Mouse (Mus musculus) heart, embryonic 16.5 days (tissue): ENCODE measurements around the gene Sptbn4. TPM values are rescaled to one million over a fixed set of nuclear protein-coding genes. Genes with fewer than 3 reads are reported as not detected.

Experiments
- ATAC-seq: fragments of 200-750 bp; cut with Nextera tagmentation; replicated peaks from 2 replicates; pipeline ENCODE4 v1.8.0; 2017; ENCODE audit warnings: moderate number of reproducible peaks; ENCODE audit not compliant: insufficient read depth, low FRiP score; ENCODE audit errors: extremely low read depth
- H3K27ac ChIP-seq: fragments of 300-500 bp; sonication (generic); 2 replicates; pipeline ENCODE4 v1.5.1; 2014; ENCODE audit warnings: mild to moderate bottlenecking, low read length, control low read depth, moderate library complexity
- H3K27me3 ChIP-seq: fragments of 300-500 bp; sonication (generic); 2 replicates; pipeline ENCODE4 v1.6.1; 2014; ENCODE audit warnings: low read length, mixed read lengths; ENCODE audit not compliant: control insufficient read depth, insufficient read depth
- H3K36me3 ChIP-seq: fragments of 300-500 bp; sonication (generic); 2 replicates; pipeline ENCODE4 v1.6.1; 2014; ENCODE audit not compliant: control insufficient read depth, insufficient read depth
- H3K4me1 ChIP-seq: fragments of 300-500 bp; sonication (generic); 2 replicates; pipeline ENCODE4 v1.6.1; 2014; ENCODE audit warnings: low read length, mixed read lengths; ENCODE audit not compliant: control insufficient read depth, insufficient read depth
- H3K4me2 ChIP-seq: fragments of 300-500 bp; sonication (generic); 2 replicates; pipeline ENCODE4 v1.6.1; 2014; ENCODE audit warnings: low read depth, mild to moderate bottlenecking, control low read depth, low read length
- H3K4me3 ChIP-seq: fragments of 300-500 bp; sonication (generic); 2 replicates; pipeline ENCODE4 v1.5.1; 2014; ENCODE audit warnings: mild to moderate bottlenecking, control low read depth, low read length
- H3K9ac ChIP-seq: fragments of 300-500 bp; sonication (generic); 2 replicates; pipeline ENCODE4 v1.6.1; 2014; ENCODE audit warnings: low read length, control low read depth
- H3K9me3 ChIP-seq: fragments of 300-500 bp; sonication (generic); replicated peaks from 2 replicates; pipeline ENCODE4 v1.6.1; 2016; ENCODE audit warnings: low read length; ENCODE audit not compliant: control insufficient read depth
- WGBS: fragments of 180-500 bp; shearing (Covaris S2); extraction: QIAGEN DNeasy Blood & Tissue Kit; methylation state at CpG from one replicate; pipeline ENCODE4 v1.1.7; 2014; 5-methylcytosine and 5-hydroxymethylcytosine counted together
- polyA plus RNA-seq: library from polyadenylated mRNA; unstranded; fragments of >200 nt; fragmentation: Nextera tagmentation; extraction: Ambion mirVana; gene quantifications from 2 replicates; pipeline ENCODE4 v1.2.1, GENCODE M21; 2015

Sptbn4 gene
- polyA plus RNA-seq, 1 experiment from 2014 or later: 0.43 TPM

- ATAC-seq: no peak
Observed at GRCm38 (mm10) chr7:27367976-27368375, 79.5 kb downstream of the Sptbn4 start.

GRCm38 (mm10) chr7:27366082-27366844 is 81.2 kb downstream of the Sptbn4 start:
- Histone ChIP-seq H3K9me3 (peaks cover 9% of the 10 kb centered on the region), H3K4me1 (peaks cover 3% of the 10 kb centered on the region; the same call in 1 of the 2 replicates), H3K4me3 (no peak overlapping the region), H3K27ac (no peak overlapping the region), H3K27me3 (peaks cover 87% of the 10 kb centered on the region), H3K9ac (no peak overlapping the region), H3K36me3 (no peaks in the 10 kb centered on the region), H3K4me2 (no peak overlapping the region)
- WGBS: 37% methylated on average over 21 of the region's 21 CpGs
- ATAC-seq: no peak

More at GRCm38 (mm10) chr7:27367976-27368375, 79.5 kb downstream of the Sptbn4 start:
- H3K9me3 ChIP-seq: peaks cover 9% of the 10 kb centered on the region
- 14% methylated on average over 11 of the region's 11 CpGs for WGBS
- H3K4me2 ChIP-seq: no peak overlapping the region
- H3K4me3 ChIP-seq: no peak overlapping the region
- no peaks in the 10 kb centered on the region for H3K36me3 ChIP-seq
- H3K27ac ChIP-seq: no peak overlapping the region
- H3K27me3 ChIP-seq: peaks cover 97% of the 10 kb centered on the region
- H3K9ac ChIP-seq: no peak overlapping the region
- H3K4me1 ChIP-seq: peaks cover 6% of the 10 kb centered on the region; the same call in 1 of the 2 replicates

GRCm38 (mm10) chr7:27364379-27364778 is 83.1 kb downstream of the Sptbn4 start:
- H3K9ac ChIP-seq: no peak overlapping the region
- peak overlapping the region; percentile 1; the same call in 1 of the 2 replicates for H3K4me3 ChIP-seq

GRCm38 (mm10) chr7:27361283-27361946 is 86.1 kb downstream of the Sptbn4 start:
- peak; percentile 94 for ATAC-seq
- WGBS: 1% methylated on average over 52 of the region's 52 CpGs
- peak overlapping the region; percentile 88 for H3K4me2 ChIP-seq

More at GRCm38 (mm10) chr7:27364379-27364778, 83.1 kb downstream of the Sptbn4 start:
- Histone ChIP-seq H3K36me3 (no peaks in the 10 kb centered on the region), H3K9me3 (no peaks in the 10 kb centered on the region), H3K4me2 (no peak overlapping the region), H3K27me3 (peaks cover 70% of the 10 kb centered on the region), H3K4me1 (peaks cover 6% of the 10 kb centered on the region; the same call in 1 of the 2 replicates), H3K27ac (no peak overlapping the region)
- ATAC-seq: no peak
- WGBS: 6% methylated on average over 29 of the region's 29 CpGs

GRCm38 (mm10) chr7:27360749-27361148 is 86.7 kb downstream of the Sptbn4 start:
- peaks cover 34% of the 10 kb centered on the region for H3K27me3 ChIP-seq
- H3K36me3 ChIP-seq: no peaks in the 10 kb centered on the region
- no peaks in the 10 kb centered on the region for H3K9me3 ChIP-seq
- H3K4me3 ChIP-seq: peak overlapping the region; percentile 33
- peak overlapping the region; percentile 88 for H3K4me2 ChIP-seq
- peaks cover 15% of the 10 kb centered on the region; the same call in 1 of the 2 replicates for H3K4me1 ChIP-seq
- no peak overlapping the region for H3K9ac ChIP-seq
- ATAC-seq: no peak
- H3K27ac ChIP-seq: no peak overlapping the region
- WGBS: 53% methylated on average over 6 of the region's 6 CpGs

More at GRCm38 (mm10) chr7:27361283-27361946, 86.1 kb downstream of the Sptbn4 start:
- Histone ChIP-seq H3K9me3 (no peaks in the 10 kb centered on the region), H3K4me1 (peaks cover 15% of the 10 kb centered on the region; the same call in 1 of the 2 replicates), H3K4me3 (peak overlapping the region; percentile 56), H3K27me3 (peaks cover 41% of the 10 kb centered on the region), H3K36me3 (no peaks in the 10 kb centered on the region), H3K27ac (no peak overlapping the region), H3K9ac (peak overlapping the region; percentile 73)

GRCm38 (mm10) chr7:27359706-27360358 is 87.7 kb downstream of the Sptbn4 start:
- peaks cover 25% of the 10 kb centered on the region for H3K27me3 ChIP-seq
- no peak overlapping the region for H3K9ac ChIP-seq
- H3K27ac ChIP-seq: no peak overlapping the region
- H3K9me3 ChIP-seq: no peaks in the 10 kb centered on the region
- H3K4me2 ChIP-seq: no peak overlapping the region
- ATAC-seq: no peak
- H3K4me1 ChIP-seq: peaks cover 15% of the 10 kb centered on the region; the same call in 1 of the 2 replicates
- H3K4me3 ChIP-seq: no peak overlapping the region
- no peaks in the 10 kb centered on the region for H3K36me3 ChIP-seq
- 87% methylated on average over 9 of the region's 9 CpGs for WGBS

GRCm38 (mm10) chr7:27359162-27359561 is 88.3 kb downstream of the Sptbn4 start:
- WGBS: 66% methylated on average over 2 of the region's 2 CpGs

GRCm38 (mm10) chr7:27357595-27357978 is 89.9 kb downstream of the Sptbn4 start:
- ATAC-seq: no peak
- peaks cover 5% of the 10 kb centered on the region; the same call in 1 of the 2 replicates for H3K27me3 ChIP-seq
- WGBS: 24% methylated on average over 3 of the region's 3 CpGs
- H3K9me3 ChIP-seq: no peaks in the 10 kb centered on the region
- peak overlapping the region; percentile 78 for H3K4me3 ChIP-seq
- H3K36me3 ChIP-seq: no peaks in the 10 kb centered on the region
- peak overlapping the region; percentile 91 for H3K4me2 ChIP-seq
- H3K4me1 ChIP-seq: peaks cover 17% of the 10 kb centered on the region
- peak overlapping the region; percentile 75; the same call in 1 of the 2 replicates for H3K27ac ChIP-seq
- no peak overlapping the region for H3K9ac ChIP-seq

More at GRCm38 (mm10) chr7:27359162-27359561, 88.3 kb downstream of the Sptbn4 start:
- no peak for ATAC-seq
- Histone ChIP-seq H3K9me3 (no peaks in the 10 kb centered on the region), H3K4me2 (no peak overlapping the region), H3K9ac (no peak overlapping the region), H3K4me3 (no peak overlapping the region), H3K27ac (no peak overlapping the region), H3K4me1 (peaks cover 20% of the 10 kb centered on the region), H3K27me3 (peaks cover 19% of the 10 kb centered on the region), H3K36me3 (no peaks in the 10 kb centered on the region)
